Mouse (Mus musculus): ENCODE results near the gene Esyt1. TPM values are rescaled to one million over a fixed set of nuclear protein-coding genes. Genes with fewer than 3 reads are reported as not detected.
"Not testable (repeated sequence)": the region's sequence is repeated elsewhere in the genome, so short reads cannot be mapped to it uniquely, and the experiment has no call there.

The Esyt1 gene
- total RNA-seq, 2 experiments from 2014 or later, result 41.2 to 85.1 TPM

DNA sequence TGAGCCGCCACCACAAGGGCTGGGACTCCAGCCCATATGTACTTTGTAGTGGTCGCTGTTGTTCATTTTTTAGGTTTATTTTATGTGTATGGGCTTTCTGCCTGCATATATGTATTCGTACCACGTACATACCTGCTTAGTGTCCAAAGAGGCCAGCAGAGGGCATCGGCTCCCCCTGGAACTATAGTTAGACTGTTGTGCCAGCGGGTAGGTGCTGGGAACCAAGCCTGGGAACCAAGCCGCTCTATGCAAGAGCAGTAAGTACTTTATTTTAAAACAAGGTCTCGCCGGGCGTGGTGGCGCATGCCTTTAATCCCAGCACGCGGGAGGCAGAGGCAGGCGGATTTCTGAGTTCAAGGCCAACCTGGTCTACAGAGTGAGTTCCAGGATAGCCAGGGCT is 19.7 kb downstream of the Esyt1 start:
- no peak for ATAC-seq (replicated peaks; ENCODE audit: poor library complexity)

GRCm38 (mm10) chr10:128505371-128505667 is 20.4 kb downstream of the Esyt1 start:
- ATAC-seq (replicated peaks; ENCODE audit: poor library complexity), result 0 out of 2 replicates have a peak, but pooled peaks have one; percentile 5

DNA sequence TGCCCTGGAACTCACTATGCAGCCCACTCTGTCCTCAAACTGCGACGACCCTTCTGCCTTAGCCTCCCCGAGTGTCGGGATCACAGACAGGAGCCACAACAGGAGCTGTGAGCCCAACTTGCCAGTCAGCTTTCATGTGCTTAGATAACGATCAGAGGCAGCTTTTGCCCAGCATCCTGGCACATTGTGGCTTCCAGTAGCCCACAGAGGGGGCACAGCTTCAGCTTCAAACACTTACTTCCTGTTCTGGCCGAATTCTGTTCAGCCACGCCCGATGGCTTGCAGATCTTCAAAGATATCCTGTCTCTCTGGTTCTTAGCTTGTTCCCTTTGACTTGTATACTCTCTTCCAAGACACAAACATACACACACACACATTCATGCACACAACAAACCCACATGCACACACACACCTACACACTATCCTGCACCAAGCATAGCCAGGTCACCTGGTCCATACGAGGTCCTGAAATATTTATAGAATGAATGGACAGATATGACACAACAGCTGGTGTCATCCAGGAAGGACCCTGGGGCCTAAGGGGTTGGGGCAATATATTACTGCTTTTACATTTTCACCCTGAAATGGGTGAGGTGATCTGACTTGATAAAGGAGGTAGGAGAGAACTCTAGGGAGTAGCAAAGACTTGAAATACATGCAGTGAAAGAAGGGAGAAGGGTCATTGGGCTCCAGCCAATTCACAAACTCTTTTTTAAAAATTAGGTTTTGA is 20.9 kb downstream of the Esyt1 start:
- peak; percentile 85 for ATAC-seq (replicated peaks; ENCODE audit: poor library complexity)

DNA sequence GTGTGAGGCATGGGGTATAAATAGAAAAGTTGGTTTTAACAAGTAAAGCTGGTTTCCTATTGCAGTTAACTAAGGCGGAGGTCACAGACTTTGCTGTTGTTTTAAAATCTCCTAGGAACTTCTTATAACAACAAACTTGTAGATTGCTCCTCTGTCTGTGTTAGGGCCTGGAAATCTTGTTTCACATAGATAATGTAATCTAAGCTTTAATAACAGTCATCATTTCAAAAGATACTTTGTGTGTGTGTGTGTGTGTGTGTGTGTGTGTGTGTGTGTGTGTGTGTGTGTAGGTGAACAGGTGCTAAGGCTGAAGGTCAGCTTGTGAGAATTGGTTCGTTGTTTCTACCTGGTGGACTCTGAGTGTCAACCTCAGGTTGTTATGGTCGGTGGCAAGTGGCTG is 21.7 kb downstream of the Esyt1 start:
- no peak for ATAC-seq (replicated peaks; ENCODE audit: poor library complexity)

DNA sequence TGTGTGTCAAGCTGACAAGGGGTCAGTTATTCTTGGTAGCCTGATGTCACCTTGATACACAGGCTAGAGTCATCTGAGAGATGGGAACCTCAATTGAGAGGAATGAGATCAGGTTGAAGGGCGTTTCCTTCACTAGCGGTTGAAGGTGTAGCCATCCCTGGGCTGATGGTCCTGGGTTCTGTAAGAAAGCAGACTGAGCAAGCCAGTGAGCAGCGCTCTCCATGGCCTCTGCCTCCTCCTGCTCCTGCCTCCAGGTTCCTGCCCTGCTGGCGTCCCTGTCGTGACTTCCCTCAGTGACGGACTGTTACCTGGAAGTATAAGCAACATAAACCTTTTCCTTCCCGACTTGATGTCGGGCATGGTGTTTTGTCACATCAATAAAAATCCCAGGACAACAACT is 22.1 kb downstream of the Esyt1 start:
- no peak for ATAC-seq (replicated peaks; ENCODE audit: poor library complexity)

GRCm38 (mm10) chr10:128502341-128502740 is 23.3 kb downstream of the Esyt1 start:
- no peak for ATAC-seq (replicated peaks; ENCODE audit: poor library complexity)

GRCm38 (mm10) chr10:128499116-128499671 is 26.5 kb downstream of the Esyt1 start:
- peak; percentile 9; the same call in 1 of the 2 replicates for ATAC-seq (replicated peaks; ENCODE audit: poor library complexity)

- ATAC-seq (replicated peaks; ENCODE audit: poor library complexity), result peak; percentile 73
These were observed 27.1 kb downstream of the Esyt1 start, which contains the start of gene Myl6b for GRCm38 (mm10) chr10:128498590-128498989. Gene Myl6b, minus strand, starts transcription at chr10:128498685.

DNA sequence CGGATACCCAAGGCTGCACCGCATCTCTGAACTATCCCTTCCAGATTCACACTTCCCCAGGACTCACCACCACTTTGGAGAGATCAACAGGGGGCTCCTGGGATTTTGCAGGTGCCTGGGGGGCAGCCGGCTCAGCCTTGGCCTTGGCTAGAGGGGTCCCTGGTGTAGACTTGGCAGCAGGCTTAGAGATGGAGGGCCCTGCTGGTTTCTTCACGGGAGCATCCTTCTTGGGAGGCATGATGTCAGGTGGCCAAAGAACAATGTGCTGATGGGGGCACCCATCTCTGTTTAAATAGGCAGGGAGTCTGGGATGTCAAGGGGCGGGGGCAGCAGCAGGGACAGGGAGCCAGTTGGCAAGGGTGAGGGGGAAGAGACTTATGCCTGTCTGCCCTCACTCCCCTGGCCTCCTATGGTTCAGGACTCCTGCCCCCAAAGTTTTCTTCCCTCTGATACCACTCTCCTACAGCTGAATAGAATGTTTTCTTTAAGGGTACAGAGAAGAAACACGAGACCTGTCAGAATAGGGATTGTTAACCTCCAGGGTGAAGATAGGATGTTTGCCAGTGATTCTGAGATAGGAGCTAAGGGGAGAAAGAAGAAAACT is 28.4 kb downstream of the Esyt1 start:
- ATAC-seq (replicated peaks; ENCODE audit: poor library complexity), result no peak

- ATAC-seq (replicated peaks; ENCODE audit: poor library complexity), result no peak
These were observed 29.1 kb downstream of the Esyt1 start for GRCm38 (mm10) chr10:128496509-128497077.

DNA sequence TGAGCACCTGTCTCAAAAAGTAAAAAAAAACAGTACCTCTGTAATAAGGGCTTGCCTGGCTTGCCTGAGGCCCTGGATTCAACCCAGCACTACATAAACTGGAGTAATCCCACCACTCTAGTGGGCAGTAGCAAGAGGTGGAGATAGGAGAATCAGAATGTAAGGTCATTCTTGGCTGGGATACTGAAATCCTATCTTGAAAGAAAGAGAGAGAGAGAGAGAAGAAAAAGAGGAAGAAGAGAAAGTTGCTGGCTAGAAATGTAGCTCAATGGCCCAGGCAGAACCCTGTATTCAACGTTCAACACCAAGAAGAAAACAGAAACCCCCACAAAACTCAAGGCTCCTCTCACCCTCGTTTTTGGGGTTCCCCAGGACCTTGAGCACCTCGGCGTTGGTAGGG is 29.8 kb downstream of the Esyt1 start:
- no peak for ATAC-seq (replicated peaks; ENCODE audit: poor library complexity)

DNA sequence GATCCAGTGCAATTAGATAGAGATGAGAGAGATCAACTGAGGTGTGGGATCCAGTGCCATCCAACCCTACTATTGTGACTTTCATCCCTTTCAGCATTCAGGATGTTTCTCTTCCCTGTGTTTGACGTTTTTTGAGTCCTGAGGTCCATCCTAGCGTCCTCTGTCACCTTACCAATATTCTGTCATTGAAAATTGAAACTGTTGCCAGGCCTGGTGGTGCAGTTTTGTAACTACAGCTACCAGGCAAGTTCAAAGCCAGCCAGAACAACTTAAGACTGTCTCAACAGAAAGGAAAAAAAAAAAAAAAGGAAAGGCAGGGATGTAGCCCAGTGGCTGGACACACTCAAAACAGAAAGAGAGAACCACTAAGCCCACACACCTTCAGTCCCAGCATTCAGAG is 30.4 kb downstream of the Esyt1 start:
- ATAC-seq (replicated peaks; ENCODE audit: poor library complexity), result no peak

- ATAC-seq (replicated peaks; ENCODE audit: poor library complexity), result no peak
These were observed 30.9 kb downstream of the Esyt1 start for GRCm38 (mm10) chr10:128494667-128495245.

DNA sequence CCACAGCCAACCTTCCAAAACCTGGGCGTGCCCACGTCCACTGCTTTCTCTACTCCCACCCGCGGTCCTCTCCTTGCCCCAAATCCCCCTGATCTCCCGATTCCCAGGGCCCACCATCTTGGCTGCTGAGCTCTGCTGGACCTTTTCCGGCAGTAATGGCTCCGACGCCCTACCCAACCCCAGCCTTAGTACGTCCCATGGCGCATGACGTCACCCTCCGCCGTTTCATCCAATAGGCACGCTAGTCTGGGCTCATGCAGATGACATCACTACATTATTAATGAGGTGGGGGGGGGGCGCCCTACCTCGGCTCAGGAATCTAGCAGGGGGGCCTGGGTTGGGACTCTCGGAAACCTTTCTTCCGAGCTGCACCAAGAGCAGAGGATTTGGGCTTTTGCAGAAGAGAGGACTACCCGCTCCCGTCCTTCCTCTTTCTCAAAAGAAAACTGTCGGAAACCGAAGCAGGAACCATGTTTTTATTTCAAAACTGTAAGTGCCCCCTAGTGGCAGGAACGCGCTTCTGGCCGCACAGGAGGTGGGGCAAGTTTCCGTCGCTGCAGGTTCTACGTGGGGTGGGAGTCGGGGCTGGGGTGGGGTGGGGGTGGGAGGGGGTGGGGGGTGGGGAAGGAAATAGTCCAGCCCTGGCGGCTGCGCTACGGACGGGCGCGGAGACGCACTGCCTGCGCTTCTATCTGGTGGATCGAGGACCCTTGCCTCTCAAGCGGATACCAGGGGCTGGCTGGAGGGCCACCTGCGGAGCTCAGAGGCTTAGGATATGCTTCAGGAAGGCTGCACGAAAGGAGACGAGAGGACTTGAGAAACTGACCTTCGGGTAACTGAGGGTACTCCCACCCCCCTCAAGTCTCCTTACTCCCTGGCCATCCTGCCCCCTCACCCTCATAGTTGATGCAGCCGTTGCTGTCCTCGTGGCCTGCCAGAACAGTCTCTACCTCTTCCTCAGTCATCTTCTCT is 31.7 kb downstream of the Esyt1 start, which contains the start of gene Myl6:
TSS of gene Myl6 (minus strand) at position 451 of the 972 bp plus-strand sequence.
- ATAC-seq (replicated peaks; ENCODE audit: poor library complexity), result peak; percentile 65

DNA sequence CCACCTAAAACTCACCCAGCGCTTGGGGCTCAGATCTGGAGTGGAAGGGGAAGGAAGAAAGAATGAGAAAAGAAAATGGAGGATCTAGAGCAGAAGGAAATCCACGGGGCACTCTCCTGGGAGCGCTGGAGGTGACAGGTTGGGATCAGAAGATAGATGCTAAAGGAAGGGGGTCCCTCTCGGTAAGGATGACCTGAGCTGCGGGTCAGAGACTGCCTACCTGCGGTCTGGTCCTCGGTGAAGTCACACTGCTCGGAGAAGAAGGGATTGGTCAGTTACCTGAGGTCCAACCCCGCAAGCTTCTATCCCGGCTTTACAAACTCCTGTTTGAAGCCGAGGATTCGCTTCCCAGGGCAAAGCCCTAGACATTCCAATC is 32.4 kb downstream of the Esyt1 start:
- ATAC-seq (replicated peaks; ENCODE audit: poor library complexity), result no peak; the same call in 1 of the 2 replicates

- peak; percentile 34 for ATAC-seq (replicated peaks; ENCODE audit: poor library complexity)
These were observed 32.9 kb downstream of the Esyt1 start for GRCm38 (mm10) chr10:128492633-128493311.

GRCm38 (mm10) chr10:128492051-128492450 is 33.6 kb downstream of the Esyt1 start:
- ATAC-seq (replicated peaks; ENCODE audit: poor library complexity), result not testable (repeated sequence)

- no peak for ATAC-seq (replicated peaks; ENCODE audit: poor library complexity)
These were observed 34.2 kb downstream of the Esyt1 start for GRCm38 (mm10) chr10:128491495-128491894.

DNA sequence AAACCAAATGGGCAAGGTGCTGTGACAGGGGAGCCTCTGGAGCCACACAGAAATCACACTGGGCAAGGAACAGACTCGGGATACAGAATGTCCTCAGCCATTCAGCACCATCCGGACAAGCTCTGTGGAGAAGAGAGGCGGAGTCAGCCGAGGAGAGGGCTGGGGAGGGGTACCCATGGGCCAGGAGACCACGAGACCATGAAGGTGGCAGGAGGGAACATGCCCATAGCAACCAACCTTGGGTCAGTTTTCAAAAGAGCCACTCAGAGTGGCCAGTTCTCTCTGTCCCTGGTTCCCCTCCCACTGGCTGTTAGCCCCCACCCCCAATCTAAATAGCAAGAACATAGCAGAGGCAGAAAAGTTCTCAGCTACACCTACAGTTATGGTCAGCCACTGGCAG is 34.8 kb downstream of the Esyt1 start:
- no peak for ATAC-seq (replicated peaks; ENCODE audit: poor library complexity)

DNA sequence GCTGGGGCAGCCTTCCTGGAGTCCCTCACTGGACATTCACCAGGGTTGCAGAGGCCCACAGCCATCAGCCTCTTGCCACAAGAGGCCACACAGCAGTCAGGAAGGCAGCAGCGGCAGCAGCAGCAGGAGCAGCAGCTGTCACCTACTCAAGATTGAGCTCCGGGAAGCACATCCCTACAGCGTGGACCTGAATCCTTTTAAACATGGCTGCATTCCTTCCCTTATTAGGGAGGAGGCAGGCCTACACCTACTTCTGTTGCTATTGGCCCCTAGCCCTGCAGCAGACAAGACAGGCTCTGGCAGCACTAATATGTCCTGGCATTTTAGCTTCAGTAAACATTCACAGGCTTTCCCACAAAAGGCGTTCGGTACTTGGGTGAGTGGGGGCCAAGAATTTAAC is 35.4 kb downstream of the Esyt1 start:
- ATAC-seq (replicated peaks; ENCODE audit: poor library complexity), result no peak
